Mouse (Mus musculus): ENCODE data around the gene 1700015G11Rik.

1700015G11Rik gene

GRCm38 (mm10) chr7:52015628-52016027 is at the start of gene 1700015G11Rik:
Gene 1700015G11Rik, minus strand, starts transcription at chr7:52015728.
- DNase-seq, result no peak

GRCm38 (mm10) chr7:52056954-52057353 is 41.4 kb upstream of the 1700015G11Rik start:
- no peak for DNase-seq

GRCm38 (mm10) chr7:52056274-52056673 is 40.7 kb upstream of the 1700015G11Rik start:
- no peak for DNase-seq

- no peak for DNase-seq
These were observed 40.3 kb upstream of the 1700015G11Rik start for GRCm38 (mm10) chr7:52055831-52056230.

GRCm38 (mm10) chr7:52037600-52038582 is 22.4 kb upstream of the 1700015G11Rik start:
- no peak for DNase-seq

GRCm38 (mm10) chr7:52024050-52024626 is 8.6 kb upstream of the 1700015G11Rik start:
- no peak for DNase-seq

- no peak for DNase-seq
These were observed 6.5 kb upstream of the 1700015G11Rik start for GRCm38 (mm10) chr7:52022039-52022438.

GRCm38 (mm10) chr7:52015180-52015579 is 348 bp downstream of the 1700015G11Rik start:
- no peak for DNase-seq

GRCm38 (mm10) chr7:52013457-52013856 is 2.1 kb downstream of the 1700015G11Rik start:
- no peak for DNase-seq

- no peak for DNase-seq
These were observed 8.4 kb downstream of the 1700015G11Rik start for GRCm38 (mm10) chr7:52007138-52007537.

GRCm38 (mm10) chr7:52006296-52006630 is 9.3 kb downstream of the 1700015G11Rik start:
- DNase-seq, result no peak

GRCm38 (mm10) chr7:52005511-52006295 is 9.8 kb downstream of the 1700015G11Rik start, which contains the start of gene Svip:
Gene Svip, minus strand, starts transcription at chr7:52006018.
- DNase-seq, result peak; percentile 100

- no peak for DNase-seq
These were observed 24.5 kb downstream of the 1700015G11Rik start for GRCm38 (mm10) chr7:51991020-51991419.

GRCm38 (mm10) chr7:51986909-51987308 is 28.6 kb downstream of the 1700015G11Rik start:
- no peak for DNase-seq

- no peak for DNase-seq
These were observed 29.8 kb downstream of the 1700015G11Rik start for GRCm38 (mm10) chr7:51985763-51986162.

GRCm38 (mm10) chr7:51982303-51982702 is 33.2 kb downstream of the 1700015G11Rik start:
- no peak for DNase-seq

- no peak for DNase-seq
These were observed 36.3 kb downstream of the 1700015G11Rik start for GRCm38 (mm10) chr7:51979271-51979670.

- no peak for DNase-seq
These were observed 40.3 kb downstream of the 1700015G11Rik start for GRCm38 (mm10) chr7:51975181-51975580.

- DNase-seq, result no peak
These were observed 42.0 kb downstream of the 1700015G11Rik start for GRCm38 (mm10) chr7:51973526-51973925.

- no peak for DNase-seq
These were observed 42.4 kb downstream of the 1700015G11Rik start for GRCm38 (mm10) chr7:51973091-51973490.

GRCm38 (mm10) chr7:51972252-51972855 is 43.2 kb downstream of the 1700015G11Rik start:
- no peak for DNase-seq

GRCm38 (mm10) chr7:51969379-51969778 is 46.1 kb downstream of the 1700015G11Rik start:
- no peak for DNase-seq

GRCm38 (mm10) chr7:51967581-51967980 is 47.9 kb downstream of the 1700015G11Rik start:
- no peak for DNase-seq
